8 mouse cellular contexts compared by ENCODE assay signal in the genomic region with DNA sequence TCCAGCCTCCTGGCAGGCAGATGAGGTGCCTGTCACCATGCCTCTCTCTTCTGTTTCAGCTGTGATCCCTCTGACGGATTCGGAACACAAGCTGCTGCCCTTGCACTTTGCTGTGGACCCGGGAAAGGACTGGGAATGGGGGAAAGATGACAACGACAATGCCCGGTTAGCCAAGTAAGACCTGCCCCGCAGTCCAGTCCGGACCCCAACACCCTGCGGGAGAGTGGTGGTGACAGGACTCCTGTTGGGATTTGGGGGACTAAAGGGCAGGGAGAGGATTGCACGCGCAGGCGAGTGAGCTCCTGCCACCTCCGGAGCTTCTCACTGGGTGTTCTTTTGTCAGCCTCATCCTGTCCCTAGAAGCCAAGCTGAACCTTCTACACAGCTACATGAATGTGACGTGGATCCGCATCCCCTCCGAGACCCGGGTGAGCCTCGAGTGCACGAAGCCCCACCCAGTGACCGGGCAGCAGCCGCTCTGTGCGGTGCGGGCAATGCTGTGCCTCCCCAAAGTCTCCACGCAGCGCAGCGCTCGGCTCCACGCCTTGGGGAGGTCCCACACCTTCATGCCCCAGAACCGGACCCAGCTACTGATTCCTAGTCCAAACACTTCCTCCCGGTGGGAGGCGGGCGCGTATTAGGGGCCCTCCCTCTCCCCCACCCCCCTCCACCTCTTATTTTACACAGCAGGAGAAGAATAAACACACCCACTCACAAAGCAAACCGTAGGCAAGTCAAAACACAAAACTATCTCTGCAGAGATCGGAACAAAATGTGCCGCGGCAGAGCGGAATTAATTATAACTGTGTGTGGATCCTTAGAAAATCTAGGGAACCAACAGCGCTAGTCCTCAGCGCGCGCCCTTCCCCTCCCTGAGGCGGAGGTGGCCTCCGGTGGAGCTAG.
A peak's percentile ranks its signal among the peaks of the same experiment; 100 is the strongest.
DNase-seq lines count a peak whose midpoint lies in the region; ATAC-seq and TF ChIP-seq lines count a peak whose summit lies in the region.

No protein-coding gene starts in this region.

- H3K4me1 ChIP-seq in hindbrain, postnatal 0 days (ENCODE audit: insufficient read depth, low read length): peaks cover 10% of the 10 kb centered on the region; the same call in 1 of the 2 replicates
- peaks cover 22% of the 10 kb centered on the region for H3K4me1 ChIP-seq in stomach, embryonic 15.5 days

- intact Hi-C loops in gastrocnemius, postnatal 14 days (cut with DNase I; ENCODE audit: low total_unique reads): loop anchor here (5.0 to 10.0 kb wide), 4 partner anchors 42 to 400 kb away; a partner anchor contains a TSS
- intact Hi-C loops in left cerebral cortex, postnatal 14 days (cut with DNase I): loop anchor here (5.0 to 10.0 kb wide), 3 partner anchors 300 to 570 kb away; no protein-coding TSS in a partner anchor

- no peak for ATAC-seq in cerebellum, adult (ENCODE audit: insufficient number of reproducible peaks, low FRiP score, low TSS enrichment)
- ATAC-seq in hindbrain, postnatal 0 days: no peak
- 0 out of 2 replicates have a peak, but pooled peaks have one; percentile 20 for ATAC-seq in megakaryocyte, adult 5-6 weeks (ENCODE audit: poor library complexity, severe bottlenecking)
- no peak for ATAC-seq in stomach, embryonic 15.5 days (ENCODE audit: insufficient read depth, low FRiP score, low read depth)

- H3K4me3 ChIP-seq in hindbrain, postnatal 0 days (ENCODE audit: low read length): peak overlapping the region; percentile 36
- peak overlapping the region; percentile 39 for H3K4me3 ChIP-seq in stomach, embryonic 15.5 days (replicated peaks)

- peak overlapping the region; percentile 76 for H3K4me2 ChIP-seq in hindbrain, postnatal 0 days (ENCODE audit: low read depth, low read length)
- H3K4me2 ChIP-seq in stomach, embryonic 15.5 days: peak overlapping the region; percentile 79

- H3K36me3 ChIP-seq in hindbrain, postnatal 0 days (ENCODE audit: insufficient read depth, low read length): no peaks in the 10 kb centered on the region
- no peaks in the 10 kb centered on the region for H3K36me3 ChIP-seq in stomach, embryonic 15.5 days

- peaks cover 24% of the 10 kb centered on the region for H3K27me3 ChIP-seq in hindbrain, postnatal 0 days (ENCODE audit: insufficient read depth, low read length)
- peaks cover 63% of the 10 kb centered on the region for H3K27me3 ChIP-seq in stomach, embryonic 15.5 days (replicated peaks)

- H3K9me3 ChIP-seq in hindbrain, postnatal 0 days (ENCODE audit: low read length): no peaks in the 10 kb centered on the region
- H3K9me3 ChIP-seq in stomach, embryonic 15.5 days: no peaks in the 10 kb centered on the region

- WGBS in hindbrain, postnatal 0 days: 8% methylated on average over 42 of the region's 43 CpGs
- 2% methylated on average over 43 of the region's 43 CpGs for WGBS in stomach, embryonic 15.5 days

- peak; percentile 34 for DNase-seq in cerebellum, adult 8-10 months
- DNase-seq in cerebellum, postnatal 14 days: peak; percentile 48 to 55
- peak; percentile 34 for DNase-seq in gastrocnemius, postnatal 14 days
- DNase-seq in hindbrain, postnatal 0 days (ENCODE audit: low spot score): peak; percentile 31
- peak; percentile 80 to 84 for DNase-seq in left cerebral cortex, postnatal 14 days (ENCODE audit: low spot score in 2 of 2)

- TF ChIP-seq CTCF in hindbrain, postnatal 0 days (IDR thresholded peaks at IDR 0.05; ENCODE audit: low read depth): no peak

- H3K9ac ChIP-seq in hindbrain, postnatal 0 days (replicated peaks; ENCODE audit: low read length): peak overlapping the region; percentile 41; the same call in 1 of the 2 replicates
- H3K9ac ChIP-seq in stomach, embryonic 15.5 days: 0 out of 2 replicates have a peak overlapping the region, but pooled peaks have one; percentile 22

- H3K27ac ChIP-seq in hindbrain, postnatal 0 days: peak overlapping the region; percentile 36; the same call in 1 of the 2 replicates
- peak overlapping the region; percentile 21; the same call in 1 of the 2 replicates for H3K27ac ChIP-seq in stomach, embryonic 15.5 days

Comparison
In these comparisons a context has a peak if more than half of its experiments do, and no peak if none do; other contexts are left out.
1. DNase-seq: peak in every context shown above with its lines; median percentile 82 in left cerebral cortex, postnatal 14 days; 52 in cerebellum, postnatal 14 days; 34 in cerebellum, adult 8-10 months; 34 in gastrocnemius, postnatal 14 days; 31 in hindbrain, postnatal 0 days.